Mouse (Mus musculus): ENCODE measurements around the gene Pank4. TPM values are rescaled to one million over a fixed set of nuclear protein-coding genes. Genes with fewer than 3 reads are reported as not detected.

The Pank4 gene
- polyA plus RNA-seq, 1 experiment from 2014 or later = 51.0 TPM

- H3K4me3 ChIP-seq (ENCODE audit: low read depth, low read length) = no peak overlapping the region
- no peaks in the 10 kb centered on the region for H3K9me3 ChIP-seq (ENCODE audit: low read depth, low read length)
- no peak overlapping the region; the same call in 1 of the 2 replicates for H3K4me2 ChIP-seq
- H3K27ac ChIP-seq (ENCODE audit: low read depth) = no peak overlapping the region
- H3K4me1 ChIP-seq (ENCODE audit: insufficient read depth) = peaks cover 5% of the 10 kb centered on the region
- no peaks in the 10 kb centered on the region for H3K36me3 ChIP-seq (ENCODE audit: insufficient read depth)
- DNase-seq = no peak
- no peak overlapping the region for H3K9ac ChIP-seq
- ATAC-seq (ENCODE audit: insufficient read depth) = no peak
- peak; percentile 55 for TF ChIP-seq CTCF (IDR thresholded peaks at IDR 0.05; ENCODE audit: low read depth)
- no peaks in the 10 kb centered on the region for H3K27me3 ChIP-seq (ENCODE audit: insufficient read depth, low read length)
- 44% methylated on average over 4 of the region's 4 CpGs for WGBS
Measured at GRCm38 (mm10) chr4:154925413-154925812, 38.5 kb upstream of the Pank4 start.

GRCm38 (mm10) chr4:154926969-154927898 is 36.7 kb upstream of the Pank4 start:
- peak overlapping the region; percentile 27 for H3K4me3 ChIP-seq (ENCODE audit: low read depth, low read length)
- peak overlapping the region; percentile 50 for H3K4me2 ChIP-seq
- DNase-seq (no peak), ATAC-seq (ENCODE audit: insufficient read depth) (peak; percentile 52)
- TF ChIP-seq CTCF (IDR thresholded peaks at IDR 0.05; ENCODE audit: low read depth) = no peak
- H3K27me3 ChIP-seq (ENCODE audit: insufficient read depth, low read length) = no peaks in the 10 kb centered on the region
- no peaks in the 10 kb centered on the region for H3K36me3 ChIP-seq (ENCODE audit: insufficient read depth)
- peak overlapping the region; percentile 47 for H3K9ac ChIP-seq
- no peaks in the 10 kb centered on the region for H3K9me3 ChIP-seq (ENCODE audit: low read depth, low read length)
- peaks cover 5% of the 10 kb centered on the region for H3K4me1 ChIP-seq (ENCODE audit: insufficient read depth)
- 49% methylated on average over 9 of the region's 9 CpGs for WGBS
- H3K27ac ChIP-seq (ENCODE audit: low read depth) = peak overlapping the region; percentile 63

GRCm38 (mm10) chr4:154927899-154928337 is 36.0 kb upstream of the Pank4 start:
- DNase-seq = peak; percentile 64
- Histone ChIP-seq H3K4me1 (ENCODE audit: insufficient read depth) (peaks cover 5% of the 10 kb centered on the region), H3K9me3 (ENCODE audit: low read depth, low read length) (no peaks in the 10 kb centered on the region), H3K36me3 (ENCODE audit: insufficient read depth) (no peaks in the 10 kb centered on the region), H3K9ac (peak overlapping the region; percentile 47), H3K4me3 (ENCODE audit: low read depth, low read length) (peak overlapping the region; percentile 27), H3K27me3 (ENCODE audit: insufficient read depth, low read length) (no peaks in the 10 kb centered on the region), H3K27ac (ENCODE audit: low read depth) (peak overlapping the region; percentile 21), H3K4me2 (peak overlapping the region; percentile 50)
- peak; percentile 68 for ATAC-seq (ENCODE audit: insufficient read depth)
- no peak for TF ChIP-seq CTCF (IDR thresholded peaks at IDR 0.05; ENCODE audit: low read depth)
- 16% methylated on average over 5 of the region's 5 CpGs for WGBS

- H3K4me1 ChIP-seq (ENCODE audit: insufficient read depth) = peaks cover 5% of the 10 kb centered on the region
- H3K4me2 ChIP-seq = peak within 1 kb of the TSS; percentile 50
- peak within 1 kb of the TSS; percentile 47 for H3K9ac ChIP-seq
- ATAC-seq (ENCODE audit: insufficient read depth) (peak; percentile 60; the same call in 1 of the 2 replicates), DNase-seq (no peak)
- H3K27ac ChIP-seq (ENCODE audit: low read depth) = peak within 1 kb of the TSS; percentile 63
- peak within 1 kb of the TSS; percentile 27 for H3K4me3 ChIP-seq (ENCODE audit: low read depth, low read length)
- H3K9me3 ChIP-seq (ENCODE audit: low read depth, low read length) = no peaks in the 10 kb centered on the region
- H3K27me3 ChIP-seq (ENCODE audit: insufficient read depth, low read length) = no peaks in the 10 kb centered on the region
- TF ChIP-seq CTCF (IDR thresholded peaks at IDR 0.05; ENCODE audit: low read depth) = no peak
- no peaks in the 10 kb centered on the region for H3K36me3 ChIP-seq (ENCODE audit: insufficient read depth)
- WGBS = 23% methylated on average over 12 of the region's 12 CpGs
Measured at GRCm38 (mm10) chr4:154928395-154929087, 35.4 kb upstream of the Pank4 start, which contains the start of gene Tnfrsf14. Tnfrsf14 (minus strand) TSS chr4:154928563.

DNA sequence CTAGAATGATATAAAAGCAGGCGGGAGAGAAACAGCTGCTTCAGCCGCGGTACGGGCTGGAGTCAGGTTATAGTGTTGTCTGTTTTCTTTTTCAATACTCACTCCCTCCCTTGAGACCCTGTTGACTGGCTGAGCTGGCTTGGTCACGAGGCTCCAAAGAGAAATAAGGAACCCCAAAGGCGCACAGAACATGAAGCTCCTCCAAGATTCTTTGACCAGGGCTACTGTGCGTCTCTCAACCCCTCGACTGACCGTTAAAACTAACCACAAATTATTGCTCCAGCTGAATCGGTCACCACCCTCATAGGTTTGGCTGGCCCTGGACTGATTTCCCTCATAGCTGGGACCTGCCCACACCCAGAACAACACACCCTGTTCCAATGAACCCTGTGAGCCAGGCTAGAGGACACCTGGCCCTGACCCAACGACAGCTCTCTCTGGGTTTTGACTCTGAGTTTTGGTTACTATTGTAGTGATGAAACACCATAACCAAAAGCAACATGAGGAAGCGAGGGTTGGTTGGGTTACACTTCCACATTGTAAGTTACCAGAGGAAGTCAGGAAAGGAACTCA is 34.7 kb upstream of the Pank4 start:
- TF ChIP-seq CTCF (IDR thresholded peaks at IDR 0.05; ENCODE audit: low read depth) = no peak
- 0 out of 2 replicates have a peak overlapping the region, but pooled peaks have one; percentile 21 for H3K27ac ChIP-seq (ENCODE audit: low read depth)
- 74% methylated on average over 12 of the region's 12 CpGs for WGBS
- H3K36me3 ChIP-seq (ENCODE audit: insufficient read depth) = no peaks in the 10 kb centered on the region
- H3K9ac ChIP-seq = no peak overlapping the region
- H3K27me3 ChIP-seq (ENCODE audit: insufficient read depth, low read length) = no peaks in the 10 kb centered on the region
- no peaks in the 10 kb centered on the region for H3K9me3 ChIP-seq (ENCODE audit: low read depth, low read length)
- H3K4me1 ChIP-seq (ENCODE audit: insufficient read depth) = peaks cover 5% of the 10 kb centered on the region
- 0 out of 2 replicates have a peak, but pooled peaks have one; percentile 22 for ATAC-seq (ENCODE audit: insufficient read depth)
- H3K4me3 ChIP-seq (ENCODE audit: low read depth, low read length) = no peak overlapping the region
- H3K4me2 ChIP-seq = peak overlapping the region; percentile 50; the same call in 1 of the 2 replicates
- no peak for DNase-seq

- no peak overlapping the region for H3K9ac ChIP-seq
- DNase-seq (no peak), ATAC-seq (ENCODE audit: insufficient read depth) (no peak)
- no peaks in the 10 kb centered on the region for H3K36me3 ChIP-seq (ENCODE audit: insufficient read depth)
- H3K4me1 ChIP-seq (ENCODE audit: insufficient read depth) = peaks cover under 1% of the 10 kb centered on the region; the same call in 1 of the 2 replicates
- H3K4me3 ChIP-seq (ENCODE audit: low read depth, low read length) = no peak overlapping the region
- TF ChIP-seq CTCF (IDR thresholded peaks at IDR 0.05; ENCODE audit: low read depth) = no peak
- H3K9me3 ChIP-seq (ENCODE audit: low read depth, low read length) = no peaks in the 10 kb centered on the region
- no peaks in the 10 kb centered on the region for H3K27me3 ChIP-seq (ENCODE audit: insufficient read depth, low read length)
- no peak overlapping the region for H3K27ac ChIP-seq (ENCODE audit: low read depth)
- no peak overlapping the region for H3K4me2 ChIP-seq
- WGBS = 51% methylated on average over 13 of the region's 13 CpGs
Measured at GRCm38 (mm10) chr4:154933306-154933907, 30.5 kb upstream of the Pank4 start.
